Mouse (Mus musculus) liver, embryonic 12.5 days (tissue): ENCODE measurements around the gene Sufu. TPM values are rescaled to one million over a fixed set of nuclear protein-coding genes. Genes with fewer than 3 reads are reported as not detected.
A peak's percentile ranks its signal among the peaks of the same experiment; 100 is the strongest.

ENCODE experiments used
- ATAC-seq: fragments of 200-750 bp; cut with Nextera tagmentation; 2 replicates; pipeline ENCODE4 v1.8.0; 2017; ENCODE audit warnings: moderate number of reproducible peaks, mild to moderate bottlenecking, moderate library complexity
- H3K27ac ChIP-seq: fragments of 300-500 bp; sonication (generic); 2 replicates; pipeline ENCODE4 v1.5.1; 2016; ENCODE audit warnings: mild to moderate bottlenecking
- H3K27me3 ChIP-seq: fragments of 300-500 bp; sonication (generic); replicated peaks from 2 replicates; pipeline ENCODE4 v1.6.1; 2016; ENCODE audit warnings: mild to moderate bottlenecking, moderate library complexity
- H3K36me3 ChIP-seq: fragments of 300-500 bp; sonication (generic); 2 replicates; pipeline ENCODE4 v1.6.1; 2016; ENCODE audit warnings: mild to moderate bottlenecking, moderate library complexity
- H3K4me1 ChIP-seq: fragments of 300-500 bp; sonication (generic); 2 replicates; pipeline ENCODE4 v1.6.1; 2016
- H3K4me2 ChIP-seq: fragments of 300-500 bp; sonication (generic); 2 replicates; pipeline ENCODE4 v1.6.1; 2016; ENCODE audit warnings: mild to moderate bottlenecking, moderate library complexity
- H3K4me3 ChIP-seq: fragments of 300-500 bp; sonication (generic); 2 replicates; pipeline ENCODE4 v1.5.1; 2016; ENCODE audit warnings: mild to moderate bottlenecking, moderate library complexity
- H3K9ac ChIP-seq: fragments of 300-500 bp; sonication (generic); 2 replicates; pipeline ENCODE4 v1.6.1; 2016; ENCODE audit warnings: mild to moderate bottlenecking, moderate library complexity
- H3K9me3 ChIP-seq: fragments of 300-500 bp; sonication (generic); replicated peaks from 2 replicates; pipeline ENCODE4 v1.6.1; 2016; ENCODE audit warnings: mild to moderate bottlenecking, moderate library complexity
- WGBS: fragments of 180-500 bp; shearing (Covaris S2); methylation state at CpG from one replicate; pipeline ENCODE4 v1.1.7; 2016; ENCODE audit not compliant: insufficient replicate concordance; 5-methylcytosine and 5-hydroxymethylcytosine counted together
- polyA plus RNA-seq: library from polyadenylated mRNA; unstranded; fragments of >200 nt; fragmentation: Nextera tagmentation; extraction: Ambion mirVana; gene quantifications from 2 replicates; pipeline ENCODE4 v1.2.1, GENCODE M21; 2016

The Sufu gene
- polyA plus RNA-seq, 1 experiment from 2014 or later: 12.4 TPM

- no peak overlapping the region for H3K4me2 ChIP-seq
These were observed 33.2 kb upstream of the Sufu start for GRCm38 (mm10) chr19:46363294-46364009.

GRCm38 (mm10) chr19:46367798-46368590, 28.7 kb upstream of the Sufu start:
- 83% methylated on average over 23 of the region's 23 CpGs for WGBS
- Histone ChIP-seq H3K27me3 (no peaks in the 10 kb centered on the region), H3K36me3 (peaks cover 30% of the 10 kb centered on the region), H3K9ac (no peak overlapping the region), H3K4me3 (no peak overlapping the region), H3K4me1 (0 out of 2 replicates have a peak, but pooled peaks cover 4% of the 10 kb centered on the region), H3K9me3 (no peaks in the 10 kb centered on the region), H3K4me2 (no peak overlapping the region), H3K27ac (no peak overlapping the region)
- ATAC-seq: no peak

More at GRCm38 (mm10) chr19:46363294-46364009, 33.2 kb upstream of the Sufu start:
- Histone ChIP-seq H3K27ac (0 out of 2 replicates have a peak overlapping the region, but pooled peaks have one; percentile 36), H3K36me3 (peaks cover 12% of the 10 kb centered on the region), H3K4me1 (peaks cover 13% of the 10 kb centered on the region), H3K4me3 (no peak overlapping the region), H3K9me3 (no peaks in the 10 kb centered on the region), H3K27me3 (no peaks in the 10 kb centered on the region), H3K9ac (no peak overlapping the region)
- no peak for ATAC-seq
- 65% methylated on average over 11 of the region's 11 CpGs for WGBS

- Histone ChIP-seq H3K27ac (no peak overlapping the region), H3K27me3 (no peaks in the 10 kb centered on the region), H3K4me1 (peaks cover 1% of the 10 kb centered on the region; the same call in 1 of the 2 replicates), H3K4me2 (no peak overlapping the region), H3K9me3 (no peaks in the 10 kb centered on the region), H3K9ac (no peak overlapping the region), H3K4me3 (no peak overlapping the region), H3K36me3 (peaks cover 40% of the 10 kb centered on the region)
- 25% methylated on average over 4 of the region's 4 CpGs for WGBS
- ATAC-seq: peak; percentile 65
These were observed 27.5 kb upstream of the Sufu start for GRCm38 (mm10) chr19:46369204-46369603.

DNA sequence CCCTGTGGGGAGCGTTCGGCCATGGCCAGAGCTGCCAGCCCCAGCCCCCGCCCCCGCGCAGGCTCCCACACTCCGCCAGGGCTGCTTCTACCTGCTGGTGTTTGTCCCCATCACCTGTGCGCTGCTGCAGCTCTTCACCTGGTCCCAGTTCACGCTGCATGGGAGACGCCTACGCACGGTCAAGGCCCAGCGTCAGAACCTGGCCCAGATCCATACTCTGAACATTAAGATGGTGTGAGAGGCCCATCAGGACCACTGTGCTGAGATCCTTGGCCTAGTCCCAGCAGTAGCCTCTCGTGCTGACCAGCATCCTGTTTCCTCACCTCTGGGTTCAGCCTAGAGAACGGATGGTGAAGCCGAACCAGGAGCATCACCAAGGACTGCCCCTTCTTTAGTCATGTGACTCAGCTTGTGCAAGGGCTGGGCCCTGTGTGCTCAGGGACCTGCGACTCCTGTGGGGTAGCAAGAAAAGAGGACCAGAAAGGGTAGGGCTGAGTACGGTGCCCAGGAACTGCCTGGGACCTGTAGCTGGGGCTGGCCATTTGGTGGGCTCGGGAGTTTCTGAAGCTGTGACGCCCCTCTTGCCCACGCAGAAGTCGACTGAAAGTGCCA, 22.1 kb upstream of the Sufu start:
- WGBS: 77% methylated on average over 21 of the region's 21 CpGs
- H3K36me3 ChIP-seq: peaks cover 79% of the 10 kb centered on the region
- H3K9me3 ChIP-seq: no peaks in the 10 kb centered on the region
- ATAC-seq: peak; percentile 40; the same call in 1 of the 2 replicates
- H3K4me2 ChIP-seq: no peak overlapping the region
- peak overlapping the region; percentile 12; the same call in 1 of the 2 replicates for H3K27ac ChIP-seq
- peaks cover 12% of the 10 kb centered on the region for H3K4me1 ChIP-seq
- no peak overlapping the region for H3K9ac ChIP-seq
- H3K27me3 ChIP-seq: no peaks in the 10 kb centered on the region
- H3K4me3 ChIP-seq: no peak overlapping the region

DNA sequence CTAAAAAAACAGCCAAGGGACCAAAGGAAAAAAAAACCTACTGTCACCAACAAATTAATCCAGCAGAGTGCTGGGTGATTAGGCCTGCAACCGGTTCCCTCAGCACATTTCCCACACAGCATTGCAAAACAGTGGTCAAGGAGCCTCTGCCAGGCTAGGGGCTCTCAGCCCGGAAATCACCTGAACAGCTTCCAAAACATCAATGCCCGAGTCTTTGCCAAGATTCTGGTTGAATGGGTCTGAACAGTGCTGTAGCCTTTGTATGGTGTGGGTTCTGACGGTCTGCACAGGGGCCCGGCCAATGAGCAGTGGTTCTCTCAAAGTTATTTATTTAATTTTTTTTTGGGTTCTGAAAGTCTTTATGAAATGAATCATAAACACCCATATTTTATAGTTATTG, 21.2 kb upstream of the Sufu start:
- Histone ChIP-seq H3K36me3 (peaks cover 85% of the 10 kb centered on the region), H3K9ac (no peak overlapping the region), H3K4me3 (no peak overlapping the region), H3K27ac (no peak overlapping the region), H3K4me2 (no peak overlapping the region), H3K4me1 (peaks cover 12% of the 10 kb centered on the region), H3K9me3 (no peaks in the 10 kb centered on the region), H3K27me3 (no peaks in the 10 kb centered on the region)
- 76% methylated on average over 5 of the region's 5 CpGs for WGBS
- no peak for ATAC-seq

DNA sequence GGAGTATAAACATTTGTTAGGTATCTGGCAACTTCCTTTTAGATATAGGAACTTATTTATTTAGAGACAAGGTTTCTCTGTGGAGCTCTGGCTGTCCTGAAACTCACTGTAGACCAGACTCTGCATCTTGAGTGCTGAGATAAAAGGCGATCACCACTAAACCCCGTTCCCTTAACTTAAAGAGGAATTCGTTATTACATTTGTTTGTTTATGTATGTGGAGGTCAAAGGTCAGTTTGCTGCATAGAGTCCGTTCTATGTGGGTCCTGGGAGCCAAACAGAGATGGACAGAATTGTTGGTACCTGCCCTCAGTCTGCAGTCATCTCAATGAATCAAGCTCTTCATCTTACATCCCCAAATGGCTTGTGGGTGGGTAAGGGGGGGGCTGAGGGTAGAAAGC, 20.8 kb upstream of the Sufu start:
- Histone ChIP-seq H3K27me3 (no peaks in the 10 kb centered on the region), H3K9ac (no peak overlapping the region), H3K9me3 (no peaks in the 10 kb centered on the region), H3K36me3 (peaks cover 89% of the 10 kb centered on the region), H3K27ac (no peak overlapping the region), H3K4me1 (peaks cover 12% of the 10 kb centered on the region), H3K4me3 (no peak overlapping the region), H3K4me2 (no peak overlapping the region)
- 47% methylated on average over 4 of the region's 4 CpGs for WGBS
- no peak for ATAC-seq

DNA sequence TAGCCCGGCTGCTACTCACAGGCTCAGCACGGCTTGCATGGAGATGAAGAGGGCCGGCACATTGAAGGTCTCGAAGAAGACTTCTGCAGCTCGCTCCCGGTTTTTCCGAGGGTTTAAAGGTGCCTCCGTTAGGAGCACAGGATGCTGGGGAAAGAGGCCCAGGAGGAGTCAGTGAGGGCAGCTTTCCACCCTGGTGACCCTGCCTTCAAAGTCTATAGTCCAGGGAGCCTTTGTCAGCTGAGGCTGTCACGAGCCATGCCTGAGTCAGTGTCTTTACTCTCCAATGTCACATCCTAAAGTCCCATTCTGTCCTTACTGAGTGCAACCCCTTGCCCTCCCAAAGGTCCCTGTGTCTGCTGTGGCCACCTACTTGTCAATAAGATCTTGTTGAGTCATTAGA, 14.4 kb upstream of the Sufu start:
- no peaks in the 10 kb centered on the region for H3K9me3 ChIP-seq
- H3K36me3 ChIP-seq: peaks cover 100% of the 10 kb centered on the region
- H3K27ac ChIP-seq: no peak overlapping the region
- WGBS: 92% methylated on average over 9 of the region's 9 CpGs
- H3K4me2 ChIP-seq: no peak overlapping the region
- ATAC-seq: no peak
- H3K4me1 ChIP-seq: no peaks in the 10 kb centered on the region
- H3K9ac ChIP-seq: no peak overlapping the region
- H3K27me3 ChIP-seq: no peaks in the 10 kb centered on the region
- H3K4me3 ChIP-seq: no peak overlapping the region

DNA sequence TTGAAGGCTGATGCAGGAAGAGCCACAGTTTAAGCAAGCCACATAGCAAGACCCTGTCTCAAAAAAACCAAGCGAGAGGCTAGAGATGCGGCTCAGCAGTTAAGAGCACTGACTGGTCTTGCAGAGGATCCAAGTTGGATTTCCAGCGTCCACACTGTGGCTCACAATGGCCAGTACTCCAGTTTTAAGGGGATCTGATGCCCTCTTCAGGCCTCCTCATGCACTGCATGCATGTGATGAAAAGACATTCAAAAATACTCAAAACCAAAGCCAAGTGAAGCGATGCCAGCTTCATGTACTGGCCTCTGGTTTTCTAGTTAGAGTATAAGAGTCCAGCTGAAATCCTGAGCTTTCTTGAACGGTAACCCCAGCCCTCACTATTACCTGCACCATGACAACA, 6.8 kb upstream of the Sufu start:
- H3K4me1 ChIP-seq: peaks cover 20% of the 10 kb centered on the region
- H3K27ac ChIP-seq: no peak overlapping the region
- H3K4me3 ChIP-seq: no peak overlapping the region
- H3K9ac ChIP-seq: no peak overlapping the region
- peaks cover 65% of the 10 kb centered on the region for H3K36me3 ChIP-seq
- H3K4me2 ChIP-seq: no peak overlapping the region
- H3K27me3 ChIP-seq: no peaks in the 10 kb centered on the region
- ATAC-seq: no peak
- H3K9me3 ChIP-seq: no peaks in the 10 kb centered on the region
- WGBS: 86% methylated on average over 5 of the region's 5 CpGs

DNA sequence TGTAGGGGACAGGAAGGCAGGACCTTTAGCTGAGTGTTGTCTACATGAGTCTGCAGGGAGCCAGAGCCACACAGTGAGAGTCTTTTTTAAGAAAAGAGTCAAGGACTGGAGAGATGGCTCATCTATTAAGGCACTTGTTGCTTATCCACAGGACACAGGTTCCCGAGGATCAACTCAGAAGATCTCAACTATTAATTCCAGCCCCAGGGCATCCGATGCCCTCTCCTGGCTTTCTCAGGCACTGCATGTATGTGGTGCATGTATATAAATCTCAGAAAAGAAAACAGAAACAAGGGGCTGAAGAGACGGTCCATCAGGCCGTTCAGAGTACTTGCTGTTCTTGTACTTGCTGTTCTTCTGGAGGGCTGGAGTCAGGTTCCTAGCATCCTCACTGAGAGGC, 4.7 kb upstream of the Sufu start:
- 48% methylated on average over 4 of the region's 4 CpGs for WGBS
- peaks cover 27% of the 10 kb centered on the region for H3K4me1 ChIP-seq
- peaks cover 44% of the 10 kb centered on the region for H3K36me3 ChIP-seq
- no peaks in the 10 kb centered on the region for H3K9me3 ChIP-seq
- H3K9ac ChIP-seq: no peak overlapping the region
- H3K27me3 ChIP-seq: no peaks in the 10 kb centered on the region
- no peak overlapping the region for H3K4me3 ChIP-seq
- H3K4me2 ChIP-seq: no peak overlapping the region
- H3K27ac ChIP-seq: no peak overlapping the region
- ATAC-seq: no peak

- ATAC-seq: no peak
- peak overlapping the region; percentile 67 for H3K27ac ChIP-seq
- WGBS: 3% methylated on average over 10 of the region's 10 CpGs
- peaks cover 47% of the 10 kb centered on the region for H3K4me1 ChIP-seq
- H3K4me2 ChIP-seq: peak overlapping the region; percentile 93
- H3K4me3 ChIP-seq: peak overlapping the region; percentile 86
- peaks cover 22% of the 10 kb centered on the region for H3K36me3 ChIP-seq
- H3K9ac ChIP-seq: peak overlapping the region; percentile 80
- no peaks in the 10 kb centered on the region for H3K9me3 ChIP-seq
- no peaks in the 10 kb centered on the region for H3K27me3 ChIP-seq
These were observed 2.0 kb upstream of the Sufu start for GRCm38 (mm10) chr19:46394712-46395108.

DNA sequence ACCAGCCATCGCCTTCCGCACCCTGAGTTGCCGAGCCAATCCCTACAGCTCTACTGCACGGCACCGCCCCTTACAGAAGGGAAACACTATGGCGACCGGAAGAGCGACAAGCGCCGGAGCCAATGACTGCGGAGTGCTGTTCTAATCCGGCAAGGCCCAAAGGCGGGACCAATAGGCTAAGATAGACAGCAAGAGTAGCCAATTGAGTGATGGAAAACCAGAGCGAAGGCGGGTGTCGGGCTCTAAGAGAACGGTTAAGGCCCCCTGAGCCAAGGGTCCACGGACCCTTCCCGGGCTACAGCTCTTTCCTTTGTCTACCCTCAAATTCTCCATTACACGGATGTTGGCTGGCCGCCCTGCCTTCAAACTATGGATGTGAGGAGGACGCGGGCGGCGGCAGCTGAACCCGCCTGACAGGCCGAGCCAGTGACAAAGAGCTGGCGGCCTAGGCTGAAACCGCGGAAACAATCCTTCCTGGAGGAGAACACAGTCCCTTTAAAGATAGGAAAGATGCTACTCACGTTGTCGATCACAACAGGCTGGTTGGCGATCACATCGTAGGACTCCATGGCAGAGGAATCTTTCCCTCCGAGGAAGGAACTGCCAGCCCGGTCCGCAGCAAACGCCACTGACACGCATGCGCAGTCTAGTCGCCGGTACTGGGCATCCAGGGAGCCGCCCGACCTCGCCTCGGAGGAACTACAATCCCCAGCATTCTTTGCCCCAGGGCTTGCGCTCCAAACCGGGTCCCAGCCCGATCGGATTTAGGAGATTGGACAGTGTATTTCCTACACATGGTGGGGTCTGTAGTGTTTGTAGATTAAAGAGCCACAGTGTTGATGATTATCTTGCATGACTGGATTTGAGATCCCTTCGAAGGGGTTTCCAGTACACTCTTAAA, 1.3 kb upstream of the Sufu start, which contains the start of gene Actr1a:
Actr1a (minus strand) TSS at position 640 of the 901 bp plus-strand sequence.
- Histone ChIP-seq H3K36me3 (peaks cover 15% of the 10 kb centered on the region), H3K4me2 (peak within 1 kb of the TSS; percentile 93), H3K27ac (peak within 1 kb of the TSS; percentile 80), H3K27me3 (no peaks in the 10 kb centered on the region), H3K9ac (peak within 1 kb of the TSS; percentile 80), H3K9me3 (no peaks in the 10 kb centered on the region), H3K4me1 (peaks cover 47% of the 10 kb centered on the region), H3K4me3 (peak within 1 kb of the TSS; percentile 86)
- under 1% methylated on average over 51 of the region's 51 CpGs for WGBS
- peak; percentile 92 for ATAC-seq
